Mouse (Mus musculus): ENCODE measurements at regions not wholly inside any gene's neighbourhood (a gene's known extent, or its start where the extent isn't known, plus 50 kb on each side); places are given as distances from the start of the nearest gene placed in this dataset.
A peak's percentile ranks its signal among the peaks of the same experiment; 100 is the strongest.

GRCm38 (mm10) chr3:130996786-130997185 is 113.5 kb upstream of the Lef1 start:
- Histone ChIP-seq H3K79me3 (ENCODE audit: low read depth) (no peaks in the 10 kb centered on the region), H3ac (ENCODE audit: control insufficient read depth, insufficient read length, low read depth) (no peak overlapping the region), H3K27me3 (ENCODE audit: control insufficient read depth, insufficient read depth, insufficient read length) (no peaks in the 10 kb centered on the region), H3K4me3 (ENCODE audit: insufficient read depth, poor library complexity, severe bottlenecking) (no peak overlapping the region), H3K79me2 (ENCODE audit: control insufficient read depth, insufficient read depth) (no peaks in the 10 kb centered on the region), H3K36me3 (ENCODE audit: control insufficient read depth, insufficient read depth) (no peaks in the 10 kb centered on the region)
- TF ChIP-seq MYOD1 (IDR thresholded peaks at IDR 0.05; ENCODE audit: control insufficient read depth, insufficient read length, low read depth) (no peak), FOSL1 (IDR thresholded peaks at IDR 0.05; ENCODE audit: insufficient read depth, low read length, poor library complexity, severe bottlenecking) (no peak), USF1 (IDR thresholded peaks at IDR 0.05; ENCODE audit: low read depth) (no peak), CTCF (IDR thresholded peaks at IDR 0.05; ENCODE audit: control insufficient read depth, insufficient read depth, insufficient read length) (no peak), MYOG (IDR thresholded peaks at IDR 0.05; ENCODE audit: control insufficient read depth, extremely low read depth, insufficient read length) (no peak), CEBPB (IDR thresholded peaks at IDR 0.05; ENCODE audit: low read depth) (no peak), MAX (IDR thresholded peaks at IDR 0.05) (no peak)

- TF ChIP-seq CTCF (IDR thresholded peaks at IDR 0.05; ENCODE audit: control insufficient read depth, insufficient read depth, insufficient read length): no peak
- TF ChIP-seq MYOD1 (IDR thresholded peaks at IDR 0.05; ENCODE audit: control insufficient read depth, insufficient read length, low read depth): no peak
- no peak for TF ChIP-seq MAX (IDR thresholded peaks at IDR 0.05)
- TF ChIP-seq CEBPB (IDR thresholded peaks at IDR 0.05; ENCODE audit: low read depth): no peak
- TF ChIP-seq FOSL1 (IDR thresholded peaks at IDR 0.05; ENCODE audit: insufficient read depth, low read length, poor library complexity, severe bottlenecking): no peak
- no peak for TF ChIP-seq USF1 (IDR thresholded peaks at IDR 0.05; ENCODE audit: low read depth)
- TF ChIP-seq MYOG (IDR thresholded peaks at IDR 0.05; ENCODE audit: control insufficient read depth, extremely low read depth, insufficient read length): no peak
- H3K27me3 ChIP-seq (ENCODE audit: control insufficient read depth, insufficient read depth, insufficient read length): no peaks in the 10 kb centered on the region
- no peaks in the 10 kb centered on the region for H3K79me2 ChIP-seq (ENCODE audit: control insufficient read depth, insufficient read depth)
- H3K79me3 ChIP-seq (ENCODE audit: low read depth): no peaks in the 10 kb centered on the region
- H3K36me3 ChIP-seq (ENCODE audit: control insufficient read depth, insufficient read depth): no peaks in the 10 kb centered on the region
- H3K4me3 ChIP-seq (ENCODE audit: insufficient read depth, poor library complexity, severe bottlenecking): no peak overlapping the region
- H3ac ChIP-seq (ENCODE audit: control insufficient read depth, insufficient read length, low read depth): no peak overlapping the region
Measured at GRCm38 (mm10) chr3:130991971-130992370, 118.3 kb upstream of the Lef1 start.

- Histone ChIP-seq H3ac (ENCODE audit: control insufficient read depth, insufficient read length, low read depth) (no peak overlapping the region), H3K4me3 (ENCODE audit: insufficient read depth, poor library complexity, severe bottlenecking) (no peak overlapping the region), H3K27me3 (ENCODE audit: control insufficient read depth, insufficient read depth, insufficient read length) (no peaks in the 10 kb centered on the region), H3K79me3 (ENCODE audit: low read depth) (no peaks in the 10 kb centered on the region), H3K79me2 (ENCODE audit: control insufficient read depth, insufficient read depth) (no peaks in the 10 kb centered on the region), H3K36me3 (ENCODE audit: control insufficient read depth, insufficient read depth) (no peaks in the 10 kb centered on the region)
- no peak for TF ChIP-seq MYOG (IDR thresholded peaks at IDR 0.05; ENCODE audit: control insufficient read depth, extremely low read depth, insufficient read length)
- TF ChIP-seq MYOD1 (IDR thresholded peaks at IDR 0.05; ENCODE audit: control insufficient read depth, insufficient read length, low read depth): peak; percentile 89
- no peak for TF ChIP-seq USF1 (IDR thresholded peaks at IDR 0.05; ENCODE audit: low read depth)
- no peak for TF ChIP-seq CEBPB (IDR thresholded peaks at IDR 0.05; ENCODE audit: low read depth)
- TF ChIP-seq MAX (IDR thresholded peaks at IDR 0.05): no peak
- TF ChIP-seq FOSL1 (IDR thresholded peaks at IDR 0.05; ENCODE audit: insufficient read depth, low read length, poor library complexity, severe bottlenecking): no peak
- no peak for TF ChIP-seq CTCF (IDR thresholded peaks at IDR 0.05; ENCODE audit: control insufficient read depth, insufficient read depth, insufficient read length)
Measured at GRCm38 (mm10) chr3:130986708-130987107, 123.6 kb upstream of the Lef1 start.

GRCm38 (mm10) chr3:130986101-130986500 is 124.2 kb upstream of the Lef1 start:
- no peaks in the 10 kb centered on the region for H3K36me3 ChIP-seq (ENCODE audit: control insufficient read depth, insufficient read depth)
- TF ChIP-seq CTCF (IDR thresholded peaks at IDR 0.05; ENCODE audit: control insufficient read depth, insufficient read depth, insufficient read length) (no peak), FOSL1 (IDR thresholded peaks at IDR 0.05; ENCODE audit: insufficient read depth, low read length, poor library complexity, severe bottlenecking) (no peak), MYOD1 (IDR thresholded peaks at IDR 0.05; ENCODE audit: control insufficient read depth, insufficient read length, low read depth) (no peak), USF1 (IDR thresholded peaks at IDR 0.05; ENCODE audit: low read depth) (no peak), CEBPB (IDR thresholded peaks at IDR 0.05; ENCODE audit: low read depth) (no peak), MYOG (IDR thresholded peaks at IDR 0.05; ENCODE audit: control insufficient read depth, extremely low read depth, insufficient read length) (no peak), MAX (IDR thresholded peaks at IDR 0.05) (no peak)
- no peak overlapping the region for H3ac ChIP-seq (ENCODE audit: control insufficient read depth, insufficient read length, low read depth)
- H3K27me3 ChIP-seq (ENCODE audit: control insufficient read depth, insufficient read depth, insufficient read length): no peaks in the 10 kb centered on the region
- no peaks in the 10 kb centered on the region for H3K79me2 ChIP-seq (ENCODE audit: control insufficient read depth, insufficient read depth)
- no peak overlapping the region for H3K4me3 ChIP-seq (ENCODE audit: insufficient read depth, poor library complexity, severe bottlenecking)
- no peaks in the 10 kb centered on the region for H3K79me3 ChIP-seq (ENCODE audit: low read depth)

- Histone ChIP-seq H3K79me2 (ENCODE audit: control insufficient read depth, insufficient read depth) (no peaks in the 10 kb centered on the region), H3K79me3 (ENCODE audit: low read depth) (no peaks in the 10 kb centered on the region), H3K36me3 (ENCODE audit: control insufficient read depth, insufficient read depth) (no peaks in the 10 kb centered on the region), H3K4me3 (ENCODE audit: insufficient read depth, poor library complexity, severe bottlenecking) (no peak overlapping the region), H3K27me3 (ENCODE audit: control insufficient read depth, insufficient read depth, insufficient read length) (no peaks in the 10 kb centered on the region), H3ac (ENCODE audit: control insufficient read depth, insufficient read length, low read depth) (no peak overlapping the region)
- TF ChIP-seq MYOG (IDR thresholded peaks at IDR 0.05; ENCODE audit: control insufficient read depth, extremely low read depth, insufficient read length) (no peak), MYOD1 (IDR thresholded peaks at IDR 0.05; ENCODE audit: control insufficient read depth, insufficient read length, low read depth) (no peak), FOSL1 (IDR thresholded peaks at IDR 0.05; ENCODE audit: insufficient read depth, low read length, poor library complexity, severe bottlenecking) (no peak), CEBPB (IDR thresholded peaks at IDR 0.05; ENCODE audit: low read depth) (no peak)
Measured at GRCm38 (mm10) chr3:130981566-130981965, 128.7 kb upstream of the Lef1 start.
